ENCODE assay signal across 7 mouse cellular contexts in genomic region chr11:55039591-55039990, GRCm38 (mm10). TPM values are rescaled to one million over a fixed set of nuclear protein-coding genes. Genes with fewer than 3 reads are reported as not detected.
DNase-seq lines count a peak whose midpoint lies in the region; ATAC-seq lines count a peak whose summit lies in the region.

No protein-coding gene starts in this region.

- DNase-seq in R1 (ENCODE audit: low read depth, low spot score), result peak; percentile 79
- peak; percentile 71 for DNase-seq in cerebellum, adult 8-10 months
- peak; percentile 68 to 82 for DNase-seq in left cerebral cortex, postnatal 36 days (ENCODE audit: low spot score in 2 of 2)
- DNase-seq in spleen, postnatal 10 days (ENCODE audit: low spot score in 2 of 2), result peak; percentile 63 to 81

- ATAC-seq in frontal cortex, adult (ENCODE audit: low TSS enrichment), result peak; percentile 72
- peak; percentile 76 for ATAC-seq in inflammation-experienced regulatory T-cells, adult 6 months
- ATAC-seq in midbrain, embryonic 15.5 days (replicated peaks), result 0 out of 2 replicates have a peak, but pooled peaks have one; percentile 33

- H3K4me2 ChIP-seq in midbrain, embryonic 15.5 days, result no peak overlapping the region

- no peak overlapping the region for H3K4me3 ChIP-seq in midbrain, embryonic 15.5 days

- no peaks in the 10 kb centered on the region for H3K9me3 ChIP-seq in midbrain, embryonic 15.5 days

- H3K9ac ChIP-seq in midbrain, embryonic 15.5 days, result no peak overlapping the region

- H3K27me3 ChIP-seq in midbrain, embryonic 15.5 days (replicated peaks), result 0 out of 2 replicates have a peak, but pooled peaks cover under 1% of the 10 kb centered on the region

- intact Hi-C loops in left cerebral cortex, postnatal 36 days (cut with DNase I), result loop anchor here (1.0 kb wide), 1 partner anchor 41 kb away; no protein-coding TSS in a partner anchor

- H3K27ac ChIP-seq in midbrain, embryonic 15.5 days, result no peak overlapping the region

- no peaks in the 10 kb centered on the region for H3K4me1 ChIP-seq in midbrain, embryonic 15.5 days

- no peaks in the 10 kb centered on the region for H3K36me3 ChIP-seq in midbrain, embryonic 15.5 days (replicated peaks)

- 7% methylated on average over 9 of the region's 9 CpGs for WGBS in midbrain, embryonic 15.5 days

RNA-seq across cellular contexts. Expression of gene Anxa6, which starts 6.3 kb away (rescaled TPM):
- polyA plus RNA-seq in inflammation-experienced regulatory T-cells, adult 6 months (2017; shearing (Covaris generic)), result 100 to 1,000 TPM; 347 to 625 (median 370) TPM
- 10 to 100 TPM; 87.1 to 88.9 TPM for total RNA-seq in left cerebral cortex, postnatal 36 days (2021)
- polyA plus RNA-seq in midbrain, embryonic 15.5 days (2015; fragmentation: Nextera tagmentation; extraction: Ambion mirVana), result 42.2 and 48.0 TPM in 2 replicates

RNA-seq across cellular contexts. Expression of gene Ccdc69, which starts 38.3 kb away (rescaled TPM):
- 10 to 100 TPM; 75.5 to 92.6 (median 81.1) TPM for polyA plus RNA-seq in inflammation-experienced regulatory T-cells, adult 6 months (2017; shearing (Covaris generic))
- under 1 TPM in 1 of 2 experiments, not detected in 1; 0.25 TPM for total RNA-seq in left cerebral cortex, postnatal 36 days (2021)
- polyA plus RNA-seq in midbrain, embryonic 15.5 days (2015; fragmentation: Nextera tagmentation; extraction: Ambion mirVana), result 0.34 and 0.36 TPM in 2 replicates

RNA-seq across cellular contexts. Expression of gene Gm2a, which starts 58.3 kb away (rescaled TPM):
- polyA plus RNA-seq in inflammation-experienced regulatory T-cells, adult 6 months (2017; shearing (Covaris generic)), result 100 to 1,000 TPM; 118 to 154 (median 154) TPM
- total RNA-seq in left cerebral cortex, postnatal 36 days (2021), result 10 to 100 TPM; 34.3 to 41.6 TPM
- polyA plus RNA-seq in midbrain, embryonic 15.5 days (2015; fragmentation: Nextera tagmentation; extraction: Ambion mirVana), result 23.2 and 23.3 TPM in 2 replicates

Comparison
In these comparisons a context has a peak if more than half of its experiments do, and no peak if none do; other contexts are left out.
1. RNA of gene Ccdc69, which starts 38.3 kb away (polyA plus RNA-seq): 75.5 to 92.6 TPM in inflammation-experienced regulatory T-cells, adult 6 months; 0.34 to 0.36 TPM in midbrain, embryonic 15.5 days; every median in the first group is over 10 times any median in the second.
2. Peak in every context shown above with its lines, with median percentiles within 50 percentile points of each other: DNase-seq and ATAC-seq.